Mouse (Mus musculus): Measurements from ENCODE around the gene Plekhn1. TPM values are rescaled to one million over a fixed set of nuclear protein-coding genes. Genes with fewer than 3 reads are reported as not detected.

Plekhn1 gene
- 9.4 and 11.8 TPM in 2 replicates for total RNA-seq (2012; rRNA removed)
- polyA plus RNA-seq (2012; ENCODE audit: insufficient read depth in 1 of 2, insufficient read length in 2 of 2, low read depth in 1 of 2, low replicate concordance in 2 of 2, missing spikeins in 1 of 2), result 10 to 100 TPM in 1 of 2 experiments, not detected in 1; 20.0 TPM

DNA sequence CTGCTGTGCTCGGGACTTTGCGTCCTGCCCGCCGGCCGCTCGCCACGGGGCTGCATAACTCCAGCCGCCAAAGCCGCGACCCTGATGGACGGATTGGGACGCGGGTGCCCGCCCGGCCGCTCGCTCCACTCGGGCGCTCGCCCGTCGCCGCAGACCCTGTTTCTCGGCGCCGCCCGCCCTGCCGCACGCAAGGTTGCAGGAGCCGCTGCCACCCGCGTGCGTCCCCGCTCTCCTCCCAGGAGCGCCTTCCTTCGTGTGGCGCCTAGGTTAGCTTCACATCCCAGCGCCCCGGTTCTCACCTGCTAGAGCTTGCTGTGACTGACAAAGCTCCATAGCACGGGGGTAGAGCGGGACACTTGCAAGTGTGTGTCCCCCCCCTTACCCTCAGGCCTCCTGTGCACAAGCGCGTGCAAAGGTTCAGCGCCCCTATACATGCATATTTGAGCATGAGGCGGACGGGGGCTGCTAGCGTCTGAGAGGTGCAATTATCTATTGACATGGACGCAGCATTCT is at the start of gene Plekhn1:
Plekhn1 (minus strand) TSS at position 157 of the 513 bp plus-strand sequence.
- Histone ChIP-seq H3K9me3 (replicated peaks; ENCODE audit: insufficient read depth, low read length) (no peaks in the 10 kb centered on the region), H3K4me3 (ENCODE audit: control insufficient read depth in 1 of 2, insufficient read depth in 1 of 2, low read depth in 2 of 2, low read length in 2 of 2) (peak within 1 kb of the TSS; percentile 93 to 96), H3K27ac (ENCODE audit: control insufficient read depth, low read depth, low read length) (peak within 1 kb of the TSS; percentile 85), H3K36me3 (ENCODE audit: control insufficient read depth in 1 of 2, insufficient read depth in 2 of 2, low read length in 2 of 2) (peaks cover 8 to 14% of the 10 kb centered on the region in 2 experiments), H3K9ac (ENCODE audit: control insufficient read depth, low read depth, low read length, poor library complexity, severe bottlenecking) (peak within 1 kb of the TSS; percentile 86), H3K27me3 (ENCODE audit: control insufficient read depth in 1 of 2, insufficient read depth in 2 of 2, low read length in 2 of 2) (no peaks in the 10 kb centered on the region), H3K79me2 (ENCODE audit: control insufficient read depth, insufficient read depth, low read length, poor library complexity) (peaks cover 42% of the 10 kb centered on the region), H3K4me1 (ENCODE audit: control insufficient read depth in 1 of 2, insufficient read depth in 2 of 2, low read length in 2 of 2) (peaks cover 2 to 6% of the 10 kb centered on the region in 2 experiments; a peak in 2 of 4 replicates)
- peak; percentile 82 for DNase-seq (ENCODE audit: low read depth, low spot score)
- TF ChIP-seq POLR2A (IDR thresholded peaks at IDR 0.05; ENCODE audit: control insufficient read depth in 1 of 2, insufficient read depth in 1 of 2, low read depth in 1 of 2, low read length in 2 of 2, poor library complexity in 1 of 2) (peak in 1 of 2 experiments; percentile 49; a peak in 2 of 4 replicates), USF1 (IDR thresholded peaks at IDR 0.05; ENCODE audit: low read depth, low read length) (no peak), RAD21 (IDR thresholded peaks at IDR 0.05; ENCODE audit: low read depth, low read length) (no peak), MAFK (IDR thresholded peaks at IDR 0.05; ENCODE audit: borderline replicate concordance, low read depth, low read length) (no peak), POLR2AphosphoS5 (IDR thresholded peaks at IDR 0.05; ENCODE audit: borderline replicate concordance, low read depth, low read length) (no peak), JUND (IDR thresholded peaks at IDR 0.05; ENCODE audit: low read depth, low read length) (no peak), MAX (IDR thresholded peaks at IDR 0.05; ENCODE audit: low read length) (peak; percentile 67), CHD1 (IDR thresholded peaks at IDR 0.05; ENCODE audit: low read depth, low read length) (no peak; the same call in 1 of the 2 replicates), RCOR1 (IDR thresholded peaks at IDR 0.05; ENCODE audit: low read depth, low read length) (no peak), EP300 (IDR thresholded peaks at IDR 0.05; ENCODE audit: low read depth in 1 of 2, low read length in 2 of 2) (no peak), ZNF384 (IDR thresholded peaks at IDR 0.05; ENCODE audit: low read depth, low read length) (no peak), POLR2AphosphoS2 (IDR thresholded peaks at IDR 0.05; ENCODE audit: low read length) (no peak), HCFC1 (IDR thresholded peaks at IDR 0.05; ENCODE audit: low read depth, low read length) (peak; percentile 27; the same call in 1 of the 2 replicates), ELF1 (IDR thresholded peaks at IDR 0.05; ENCODE audit: low read depth, low read length) (no peak), CTCF (IDR thresholded peaks at IDR 0.05 in 2 of 3, conservative IDR thresholded peaks at IDR 0.05 in 1 of 3; ENCODE audit: control insufficient read depth in 1 of 3, insufficient read depth in 1 of 3, low read depth in 2 of 3, low read length in 3 of 3, poor library complexity in 1 of 3, severe bottlenecking in 1 of 3) (no peak), UBTF (IDR thresholded peaks at IDR 0.05; ENCODE audit: borderline replicate concordance, insufficient read depth, low read depth, low read length) (peak; percentile 48; the same call in 1 of the 2 replicates), SMC3 (IDR thresholded peaks at IDR 0.05; ENCODE audit: low read depth, low read length) (no peak), CHD2 (IDR thresholded peaks at IDR 0.05; ENCODE audit: low read length) (no peak), NELFE (IDR thresholded peaks at IDR 0.05; ENCODE audit: low read depth, low read length) (peak; percentile 50), ZC3H11A (IDR thresholded peaks at IDR 0.05; ENCODE audit: low read depth, low read length) (0 out of 2 replicates have a peak, but pooled peaks have one; percentile 3), BHLHE40 (IDR thresholded peaks at IDR 0.05; ENCODE audit: borderline replicate concordance, low read depth, low read length) (no peak), MXI1 (IDR thresholded peaks at IDR 0.05; ENCODE audit: low read depth, low read length) (0 out of 2 replicates have a peak, but pooled peaks have one; percentile 35), ZKSCAN1 (IDR thresholded peaks at IDR 0.05; ENCODE audit: low read depth, low read length) (no peak), MAZ (IDR thresholded peaks at IDR 0.05; ENCODE audit: low read depth, low read length) (no peak; the same call in none of the 2 replicates), TCF12 (IDR thresholded peaks at IDR 0.05; ENCODE audit: low read depth, low read length) (no peak; the same call in 1 of the 2 replicates), ZMIZ1 (IDR thresholded peaks at IDR 0.05; ENCODE audit: low read depth, low read length) (no peak), MYC (IDR thresholded peaks at IDR 0.05; ENCODE audit: low read depth, low read length) (peak; percentile 81), USF2 (IDR thresholded peaks at IDR 0.05; ENCODE audit: borderline replicate concordance in 1 of 2, insufficient read depth in 1 of 2, low read depth in 1 of 2, low read length in 2 of 2) (no peak), TAL1 (IDR thresholded peaks at IDR 0.05; ENCODE audit: low read length) (no peak), NRF1 (IDR thresholded peaks at IDR 0.05; ENCODE audit: insufficient read depth, low read depth, low read length, poor library complexity, severe bottlenecking) (no peak), GABPA (IDR thresholded peaks at IDR 0.05; ENCODE audit: low read depth, low read length) (no peak), SIN3A (IDR thresholded peaks at IDR 0.05; ENCODE audit: low read length) (peak; percentile 43; the same call in 1 of the 2 replicates), ETS1 (IDR thresholded peaks at IDR 0.05; ENCODE audit: low read depth, low read length) (no peak), MYB (IDR thresholded peaks at IDR 0.05; ENCODE audit: low read depth, low read length) (no peak), TBP (IDR thresholded peaks at IDR 0.05; ENCODE audit: low read depth, low read length) (no peak), MEF2A (IDR thresholded peaks at IDR 0.05; ENCODE audit: extremely low read depth, insufficient replicate concordance, low read depth, low read length, poor library complexity, severe bottlenecking) (no peak)

Data from MEL (cell line).